Mouse (Mus musculus): ENCODE measurements around the gene Rtp2. TPM values are rescaled to one million over a fixed set of nuclear protein-coding genes. Genes with fewer than 3 reads are reported as not detected.

Rtp2 gene
- polyA plus RNA-seq (2015; fragmentation: Nextera tagmentation; extraction: Ambion mirVana) = 4.4 and 5.9 TPM in 2 replicates

GRCm38 (mm10) chr16:23932294-23932693 is at the start of gene Rtp2:
TSS of gene Rtp2 (minus strand) at chr16:23932394.
- Histone ChIP-seq H3K4me3 (replicated peaks) (no peak within 1 kb of the TSS), H3K9me3 (replicated peaks) (no peaks in the 10 kb centered on the region), H3K27ac (replicated peaks) (no peak within 1 kb of the TSS), H3K4me1 (no peaks in the 10 kb centered on the region), H3K4me2 (replicated peaks) (no peak within 1 kb of the TSS), H3K9ac (no peak within 1 kb of the TSS), H3K27me3 (no peaks in the 10 kb centered on the region), H3K36me3 (no peaks in the 10 kb centered on the region)
- no peak for ATAC-seq (ENCODE audit: insufficient number of reproducible peaks, low FRiP score, low TSS enrichment, low read depth)
- WGBS = 67% methylated on average over 11 of the region's 11 CpGs

GRCm38 (mm10) chr16:23980991-23981720 is 49.0 kb upstream of the Rtp2 start:
- 5% methylated on average over 32 of the region's 32 CpGs for WGBS
- Histone ChIP-seq H3K4me3 (replicated peaks) (peak overlapping the region; percentile 78), H3K9me3 (replicated peaks) (no peaks in the 10 kb centered on the region), H3K27me3 (peaks cover 11% of the 10 kb centered on the region), H3K4me1 (peaks cover 61% of the 10 kb centered on the region), H3K27ac (replicated peaks) (peak overlapping the region; percentile 8; the same call in 1 of the 2 replicates), H3K4me2 (replicated peaks) (peak overlapping the region; percentile 96), H3K36me3 (0 out of 2 replicates have a peak, but pooled peaks cover 2% of the 10 kb centered on the region), H3K9ac (peak overlapping the region; percentile 10)
- ATAC-seq (ENCODE audit: insufficient number of reproducible peaks, low FRiP score, low TSS enrichment, low read depth) = no peak

- no peak for ATAC-seq (ENCODE audit: insufficient number of reproducible peaks, low FRiP score, low TSS enrichment, low read depth)
- H3K9me3 ChIP-seq (replicated peaks) = no peaks in the 10 kb centered on the region
- H3K27me3 ChIP-seq = peaks cover 11% of the 10 kb centered on the region
- peaks cover 7% of the 10 kb centered on the region; the same call in 1 of the 2 replicates for H3K36me3 ChIP-seq
- WGBS = 16% methylated on average over 11 of the region's 11 CpGs
- H3K4me3 ChIP-seq (replicated peaks) = peak overlapping the region; percentile 78
- peak overlapping the region; percentile 96 for H3K4me2 ChIP-seq (replicated peaks)
- H3K4me1 ChIP-seq = peaks cover 53% of the 10 kb centered on the region
- H3K9ac ChIP-seq = peak overlapping the region; percentile 10; the same call in 1 of the 2 replicates
- H3K27ac ChIP-seq (replicated peaks) = 0 out of 2 replicates have a peak overlapping the region, but pooled peaks have one; percentile 8
Measured at GRCm38 (mm10) chr16:23980201-23980870, 48.1 kb upstream of the Rtp2 start.

DNA sequence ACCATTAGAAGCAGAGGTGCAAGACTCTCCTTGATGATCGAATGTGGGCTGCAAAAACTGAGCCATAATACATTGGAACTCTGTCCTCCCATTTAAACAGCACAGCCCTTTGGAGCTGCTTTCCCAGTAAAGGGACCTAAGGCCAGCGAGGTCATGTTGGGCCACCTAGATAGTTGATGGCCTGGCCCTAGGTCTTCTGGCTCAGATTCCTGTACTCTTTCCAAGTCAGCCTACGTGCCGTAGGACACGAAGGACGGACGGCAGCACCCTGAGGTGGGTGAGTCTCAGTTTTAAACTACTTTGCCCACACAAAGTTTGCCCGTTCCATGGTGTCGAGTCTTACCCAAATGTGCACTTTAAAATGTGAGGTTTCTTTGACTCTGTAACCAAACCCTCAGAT is 47.3 kb upstream of the Rtp2 start:
- peaks cover 15% of the 10 kb centered on the region; the same call in 1 of the 2 replicates for H3K36me3 ChIP-seq
- no peak for ATAC-seq (ENCODE audit: insufficient number of reproducible peaks, low FRiP score, low TSS enrichment, low read depth)
- no peak overlapping the region for H3K27ac ChIP-seq (replicated peaks)
- H3K9me3 ChIP-seq (replicated peaks) = no peaks in the 10 kb centered on the region
- H3K4me2 ChIP-seq (replicated peaks) = no peak overlapping the region
- no peak overlapping the region for H3K4me3 ChIP-seq (replicated peaks)
- peaks cover 46% of the 10 kb centered on the region for H3K4me1 ChIP-seq
- H3K9ac ChIP-seq = no peak overlapping the region
- 82% methylated on average over 9 of the region's 9 CpGs for WGBS
- H3K27me3 ChIP-seq = peaks cover 11% of the 10 kb centered on the region

DNA sequence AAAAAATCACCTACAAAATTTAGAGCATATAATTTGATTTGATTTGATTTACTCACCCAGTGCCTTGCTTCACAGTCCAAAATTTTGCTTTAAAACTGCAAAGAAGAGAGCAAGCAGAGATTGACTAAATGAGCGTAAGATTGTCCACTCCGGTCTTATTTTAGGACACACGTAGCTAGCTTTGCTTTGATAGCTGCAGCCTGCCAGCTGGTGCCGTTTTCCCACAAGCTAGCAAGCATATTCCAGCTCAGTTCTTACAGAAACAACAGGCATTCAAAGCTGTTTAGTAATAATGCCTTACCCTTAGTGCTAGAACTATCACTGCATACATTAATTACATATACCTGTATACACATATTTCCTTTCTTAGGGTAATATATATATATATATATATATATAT is 46.3 kb upstream of the Rtp2 start:
- Histone ChIP-seq H3K4me2 (replicated peaks) (no peak overlapping the region), H3K27ac (replicated peaks) (no peak overlapping the region), H3K4me1 (peaks cover 38% of the 10 kb centered on the region), H3K36me3 (peaks cover 25% of the 10 kb centered on the region), H3K27me3 (peaks cover 11% of the 10 kb centered on the region), H3K4me3 (replicated peaks) (no peak overlapping the region), H3K9me3 (replicated peaks) (no peaks in the 10 kb centered on the region), H3K9ac (no peak overlapping the region)
- 69% methylated on average over 4 of the region's 4 CpGs for WGBS
- ATAC-seq (ENCODE audit: insufficient number of reproducible peaks, low FRiP score, low TSS enrichment, low read depth) = no peak

GRCm38 (mm10) chr16:23977732-23978131 is 45.5 kb upstream of the Rtp2 start:
- Histone ChIP-seq H3K4me3 (replicated peaks) (no peak overlapping the region), H3K9ac (no peak overlapping the region), H3K27me3 (peaks cover 11% of the 10 kb centered on the region), H3K27ac (replicated peaks) (no peak overlapping the region), H3K9me3 (replicated peaks) (no peaks in the 10 kb centered on the region), H3K4me1 (peaks cover 30% of the 10 kb centered on the region), H3K36me3 (peaks cover 28% of the 10 kb centered on the region), H3K4me2 (replicated peaks) (no peak overlapping the region)
- no peak for ATAC-seq (ENCODE audit: insufficient number of reproducible peaks, low FRiP score, low TSS enrichment, low read depth)
- WGBS = 76% methylated on average over 3 of the region's 3 CpGs

DNA sequence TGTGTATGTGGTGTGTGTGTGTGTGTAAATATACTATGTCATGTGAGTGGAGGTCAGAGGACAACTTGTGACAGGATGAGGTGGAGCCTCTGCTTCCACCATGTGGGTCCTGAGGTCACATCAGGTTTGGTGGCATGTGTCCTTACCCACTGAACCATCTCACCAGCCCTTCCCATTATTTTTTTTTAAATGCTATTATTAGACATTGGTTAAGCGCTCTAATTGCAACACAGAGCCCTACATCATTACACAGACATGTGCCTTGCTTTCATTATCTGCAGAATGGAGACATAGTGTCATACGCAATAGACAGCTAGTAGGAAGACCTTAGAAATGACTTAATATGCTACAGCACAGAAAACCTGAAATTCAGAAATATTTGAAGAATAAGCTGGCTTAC is 44.0 kb upstream of the Rtp2 start:
- Histone ChIP-seq H3K4me1 (peaks cover 15% of the 10 kb centered on the region), H3K9ac (no peak overlapping the region), H3K4me3 (replicated peaks) (no peak overlapping the region), H3K27me3 (peaks cover 11% of the 10 kb centered on the region), H3K4me2 (replicated peaks) (no peak overlapping the region), H3K9me3 (replicated peaks) (no peaks in the 10 kb centered on the region), H3K36me3 (peaks cover 40% of the 10 kb centered on the region), H3K27ac (replicated peaks) (no peak overlapping the region)
- no peak for ATAC-seq (ENCODE audit: insufficient number of reproducible peaks, low FRiP score, low TSS enrichment, low read depth)
- 93% methylated on average over 2 of the region's 2 CpGs for WGBS

GRCm38 (mm10) chr16:23973635-23974367 is 41.6 kb upstream of the Rtp2 start:
- ATAC-seq (ENCODE audit: insufficient number of reproducible peaks, low FRiP score, low TSS enrichment, low read depth) = no peak
- Histone ChIP-seq H3K9ac (no peak overlapping the region), H3K27ac (replicated peaks) (no peak overlapping the region), H3K4me3 (replicated peaks) (no peak overlapping the region), H3K4me2 (replicated peaks) (no peak overlapping the region), H3K4me1 (peaks cover 14% of the 10 kb centered on the region), H3K36me3 (peaks cover 49% of the 10 kb centered on the region), H3K9me3 (replicated peaks) (no peaks in the 10 kb centered on the region), H3K27me3 (no peaks in the 10 kb centered on the region)
- 92% methylated on average over 9 of the region's 9 CpGs for WGBS

DNA sequence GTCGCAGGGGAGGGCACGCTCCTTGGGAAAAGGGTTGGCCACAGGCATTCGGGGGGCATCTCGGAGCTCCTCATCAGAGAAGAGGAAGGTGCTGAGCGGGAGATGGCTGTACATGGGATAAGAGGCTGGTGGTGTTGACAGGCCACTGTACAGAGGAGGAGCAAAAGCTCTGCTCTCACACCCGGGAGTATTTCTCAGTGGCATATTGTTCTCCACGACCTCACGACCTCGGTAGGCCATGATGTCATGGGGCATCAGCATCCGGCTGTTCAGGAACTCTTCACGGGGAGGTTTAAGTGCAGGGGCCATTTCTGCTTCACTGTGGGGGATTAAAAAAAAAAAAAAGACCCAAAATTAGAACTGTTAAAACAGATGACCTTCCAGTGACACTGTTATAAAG is 40.7 kb upstream of the Rtp2 start:
- no peaks in the 10 kb centered on the region for H3K27me3 ChIP-seq
- no peak overlapping the region for H3K4me3 ChIP-seq (replicated peaks)
- H3K4me1 ChIP-seq = peaks cover 14% of the 10 kb centered on the region
- WGBS = 72% methylated on average over 11 of the region's 11 CpGs
- peaks cover 58% of the 10 kb centered on the region for H3K36me3 ChIP-seq
- no peak for ATAC-seq (ENCODE audit: insufficient number of reproducible peaks, low FRiP score, low TSS enrichment, low read depth)
- H3K27ac ChIP-seq (replicated peaks) = no peak overlapping the region
- H3K9ac ChIP-seq = no peak overlapping the region
- H3K4me2 ChIP-seq (replicated peaks) = no peak overlapping the region
- H3K9me3 ChIP-seq (replicated peaks) = no peaks in the 10 kb centered on the region

- no peak for ATAC-seq (ENCODE audit: insufficient number of reproducible peaks, low FRiP score, low TSS enrichment, low read depth)
- Histone ChIP-seq H3K27ac (replicated peaks) (no peak overlapping the region), H3K4me2 (replicated peaks) (no peak overlapping the region), H3K4me1 (peaks cover 14% of the 10 kb centered on the region), H3K27me3 (no peaks in the 10 kb centered on the region), H3K4me3 (replicated peaks) (no peak overlapping the region), H3K9me3 (replicated peaks) (no peaks in the 10 kb centered on the region), H3K36me3 (peaks cover 65% of the 10 kb centered on the region), H3K9ac (no peak overlapping the region)
- 77% methylated on average over 20 of the region's 20 CpGs for WGBS
Measured at GRCm38 (mm10) chr16:23972126-23972740, 40.0 kb upstream of the Rtp2 start.

GRCm38 (mm10) chr16:23969919-23970318 is 37.7 kb upstream of the Rtp2 start:
- Histone ChIP-seq H3K27me3 (no peaks in the 10 kb centered on the region), H3K4me3 (replicated peaks) (no peak overlapping the region), H3K9ac (no peak overlapping the region), H3K27ac (replicated peaks) (0 out of 2 replicates have a peak overlapping the region, but pooled peaks have one; percentile 30), H3K9me3 (replicated peaks) (no peaks in the 10 kb centered on the region), H3K36me3 (peaks cover 70% of the 10 kb centered on the region), H3K4me2 (replicated peaks) (no peak overlapping the region), H3K4me1 (peaks cover 14% of the 10 kb centered on the region)
- no peak for ATAC-seq (ENCODE audit: insufficient number of reproducible peaks, low FRiP score, low TSS enrichment, low read depth)
- 52% methylated on average over 14 of the region's 14 CpGs for WGBS

Measured in embryonic facial prominence, embryonic 15.5 days (tissue).